Mouse (Mus musculus) C2C12 (cell line): ENCODE data around the gene Efcab6.

Source experiments
- CTCF ChIP-seq: IDR thresholded peaks from one replicate; pipeline ENCODE4 v1.5.1; 2011; ENCODE audit not compliant: control insufficient read depth, insufficient read depth, insufficient read length
- MAX ChIP-seq: IDR thresholded peaks from one replicate; pipeline ENCODE4 v1.6.1; 2011; ENCODE audit warnings: mild to moderate bottlenecking, control low read depth

GRCm38 (mm10) chr15:83936506-83936905, 128.7 kb downstream of the Efcab6 start:
- TF ChIP-seq CTCF: no peak
- no peak for TF ChIP-seq MAX
